Mouse (Mus musculus): Measurements from ENCODE around the gene Aim2.
"Not testable (repeated sequence)": the region's sequence is repeated elsewhere in the genome, so short reads cannot be mapped to it uniquely, and the experiment has no call there.

Gene Aim2

GRCm38 (mm10) chr1:173350372-173350957 lies at the start of gene Aim2:
TSS of gene Aim2 (plus strand) at chr1:173350879.
- DNase-seq (ENCODE audit: low read depth) = no peak

GRCm38 (mm10) chr1:173302795-173303194 lies 47.9 kb upstream of the Aim2 start:
- DNase-seq (ENCODE audit: low read depth) = not testable (repeated sequence)

GRCm38 (mm10) chr1:173313535-173314050 lies 37.1 kb upstream of the Aim2 start:
- peak; percentile 18 for DNase-seq (ENCODE audit: low read depth)

- DNase-seq (ENCODE audit: low read depth) = no peak
Measured at GRCm38 (mm10) chr1:173315725-173316124, 35.0 kb upstream of the Aim2 start.

GRCm38 (mm10) chr1:173317925-173318477 lies 32.7 kb upstream of the Aim2 start:
- no peak for DNase-seq (ENCODE audit: low read depth)

GRCm38 (mm10) chr1:173321593-173322248 lies 29.0 kb upstream of the Aim2 start:
- DNase-seq (ENCODE audit: low read depth) = no peak

GRCm38 (mm10) chr1:173322249-173322627 lies 28.4 kb upstream of the Aim2 start:
- no peak for DNase-seq (ENCODE audit: low read depth)

- peak; percentile 18 for DNase-seq (ENCODE audit: low read depth)
Measured at GRCm38 (mm10) chr1:173323839-173324585, 26.7 kb upstream of the Aim2 start.

GRCm38 (mm10) chr1:173324961-173325360 lies 25.7 kb upstream of the Aim2 start:
- DNase-seq (ENCODE audit: low read depth) = no peak

- no peak for DNase-seq (ENCODE audit: low read depth)
Measured at GRCm38 (mm10) chr1:173325395-173325794, 25.3 kb upstream of the Aim2 start.

GRCm38 (mm10) chr1:173326552-173326951 lies 24.1 kb upstream of the Aim2 start:
- DNase-seq (ENCODE audit: low read depth) = no peak

- no peak for DNase-seq (ENCODE audit: low read depth)
Measured at GRCm38 (mm10) chr1:173328446-173328845, 22.2 kb upstream of the Aim2 start.

- DNase-seq (ENCODE audit: low read depth) = peak; percentile 3
Measured at GRCm38 (mm10) chr1:173329185-173329584, 21.5 kb upstream of the Aim2 start.

- DNase-seq (ENCODE audit: low read depth) = no peak
Measured at GRCm38 (mm10) chr1:173329743-173330142, 20.9 kb upstream of the Aim2 start.

- no peak for DNase-seq (ENCODE audit: low read depth)
Measured at GRCm38 (mm10) chr1:173332418-173332817, 18.3 kb upstream of the Aim2 start.

- no peak for DNase-seq (ENCODE audit: low read depth)
Measured at GRCm38 (mm10) chr1:173333312-173334253, 17.1 kb upstream of the Aim2 start, which contains the start of gene Ackr1. TSS of gene Ackr1 (minus strand) at chr1:173333750.

GRCm38 (mm10) chr1:173335903-173336302 lies 14.8 kb upstream of the Aim2 start:
- no peak for DNase-seq (ENCODE audit: low read depth)

- no peak for DNase-seq (ENCODE audit: low read depth)
Measured at GRCm38 (mm10) chr1:173337008-173337407, 13.7 kb upstream of the Aim2 start.

GRCm38 (mm10) chr1:173339543-173339942 lies 11.1 kb upstream of the Aim2 start:
- DNase-seq (ENCODE audit: low read depth) = peak; percentile 44

GRCm38 (mm10) chr1:173342425-173342824 lies 8.3 kb upstream of the Aim2 start:
- DNase-seq (ENCODE audit: low read depth) = no peak

- no peak for DNase-seq (ENCODE audit: low read depth)
Measured at GRCm38 (mm10) chr1:173343934-173344333, 6.7 kb upstream of the Aim2 start.

Data from 416B (cell line).